Mouse (Mus musculus) heart, adult 2 months (tissue): ENCODE measurements around the gene Tmed5.

Source experiments
- CTCF ChIP-seq: fragments of 200-600 bp; IDR thresholded peaks from 2 replicates; pipeline ENCODE4 v1.8.1; 2022; ENCODE audit warnings: antibody characterized with exemption, mild to moderate bottlenecking, moderate library complexity
- POLR2A ChIP-seq: fragments of 200-500 bp; IDR thresholded peaks from 2 replicates; pipeline ENCODE4 v1.6.1; 2011; ENCODE audit warnings: mild to moderate bottlenecking, low read depth, low read length, control low read depth; ENCODE audit not compliant: insufficient read depth

GRCm38 (mm10) chr5:108104306-108104705 is 28.1 kb downstream of the Tmed5 start:
- no peak for TF ChIP-seq CTCF
- no peak for TF ChIP-seq POLR2A
